Mouse (Mus musculus) spleen, adult 2 months (tissue): ENCODE measurements around the gene Phospho2. TPM values are rescaled to one million over a fixed set of nuclear protein-coding genes. Genes with fewer than 3 reads are reported as not detected.

ENCODE experiments used
- DNase-seq, 2 experiments: peaks; one replicate each; pipeline versions ENCODE4 v3.0.0 to v3.0.0-alpha.2; 2012 to 2021; ENCODE audit warnings: low spot score in 2 of 2, low read depth in 1 of 2
- H3K27ac ChIP-seq: fragments of 200-500 bp; 2 replicates; pipeline ENCODE4 v1.5.1; 2012; ENCODE audit warnings: low read length, inconsistent platforms; ENCODE audit not compliant: insufficient read depth
- H3K27me3 ChIP-seq: fragments of 200-500 bp; 2 replicates; pipeline ENCODE4 v1.6.1; 2012; ENCODE audit warnings: mild to moderate bottlenecking, moderate library complexity, low read length, inconsistent platforms; ENCODE audit not compliant: control insufficient read depth, insufficient read depth
- H3K36me3 ChIP-seq: fragments of 200-500 bp; 2 replicates; pipeline ENCODE4 v1.6.1; 2012; ENCODE audit warnings: mild to moderate bottlenecking, low read length, inconsistent platforms; ENCODE audit not compliant: control insufficient read depth, insufficient read depth
- H3K4me1 ChIP-seq: fragments of 200-500 bp; 2 replicates; pipeline ENCODE4 v1.6.1; 2011; ENCODE audit warnings: inconsistent platforms; ENCODE audit not compliant: control insufficient read depth, insufficient read depth, insufficient read length
- H3K4me3 ChIP-seq: fragments of 200-500 bp; 2 replicates; pipeline ENCODE4 v1.5.1; 2011; ENCODE audit warnings: mild to moderate bottlenecking, inconsistent platforms; ENCODE audit not compliant: insufficient read depth, insufficient read length; ENCODE audit errors: extremely low read depth
- CTCF ChIP-seq: fragments of 200-500 bp; IDR thresholded peaks from 2 replicates; pipeline ENCODE4 v1.5.1; 2011; ENCODE audit warnings: mild to moderate bottlenecking, inconsistent platforms; ENCODE audit not compliant: insufficient read depth, insufficient read length, insufficient replicate concordance; ENCODE audit errors: extremely low read depth
- POLR2A ChIP-seq: fragments of 200-500 bp; IDR thresholded peaks from 2 replicates; pipeline ENCODE4 v1.6.1; 2011; ENCODE audit warnings: low read depth, low read length, inconsistent platforms
- WGBS: fragments of 180-500 bp; shearing (Covaris S2); methylation state at CpG from one replicate; pipeline ENCODE4 v1.1.7; 2018; 5-methylcytosine and 5-hydroxymethylcytosine counted together
- polyA plus RNA-seq: library from polyadenylated mRNA; depleted of rRNA; stranded (reverse); fragments of >200 nt; gene quantifications from 2 replicates; pipeline ENCODE4 v1.2.3, GENCODE M21; 2012; rRNA removed

The Phospho2 gene
- 34.2 and 74.5 TPM in 2 replicates for polyA plus RNA-seq

DNA sequence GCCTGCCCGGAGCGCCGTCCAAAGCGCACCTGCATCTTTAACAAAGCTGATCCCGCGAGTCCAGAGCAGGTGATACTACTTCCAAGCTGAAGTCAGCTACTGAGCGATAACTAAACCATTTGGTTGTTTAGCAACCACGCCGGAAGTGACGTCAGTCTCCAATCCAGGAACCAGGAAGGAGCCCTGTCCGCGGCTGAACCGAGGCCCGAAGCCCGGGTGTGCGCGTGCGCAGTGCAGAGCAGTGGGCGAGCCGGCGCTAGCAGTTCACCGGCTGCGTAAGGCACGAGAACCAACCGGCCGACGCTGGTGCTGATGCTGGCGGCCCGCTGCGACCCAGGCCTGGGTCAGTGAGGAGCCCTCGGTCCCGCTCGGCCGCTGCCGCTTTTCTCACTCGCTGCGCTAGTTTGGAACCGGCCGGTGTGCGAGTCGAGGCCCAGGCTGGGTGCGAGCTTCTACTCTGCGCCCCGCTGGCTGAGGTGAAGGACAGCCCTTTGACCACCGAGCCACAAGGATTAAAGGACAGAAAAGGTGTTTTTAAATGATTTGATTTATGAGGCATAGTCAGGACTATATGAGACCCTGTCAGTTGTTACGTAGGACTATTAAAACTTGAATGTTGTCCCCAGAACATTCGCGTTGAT is at the start of gene Phospho2, which contains the start of gene Ccdc173:
TSS of gene Phospho2 (plus strand) at position 195 of the 641 bp plus-strand sequence.
TSS of gene Ccdc173 (minus strand) at position 147 of the 641 bp plus-strand sequence.
- no peak for TF ChIP-seq CTCF
- peak; percentile 75 for TF ChIP-seq POLR2A
- H3K27ac ChIP-seq = peak within 1 kb of the TSS; percentile 78
- peak; percentile 97 to 98 for DNase-seq
- peaks cover 2% of the 10 kb centered on the region; the same call in 1 of the 2 replicates for H3K4me1 ChIP-seq
- H3K27me3 ChIP-seq = no peaks in the 10 kb centered on the region
- peaks cover 5% of the 10 kb centered on the region for H3K36me3 ChIP-seq
- H3K4me3 ChIP-seq = peak within 1 kb of the TSS; percentile 80
- 1% methylated on average over 48 of the region's 48 CpGs for WGBS

DNA sequence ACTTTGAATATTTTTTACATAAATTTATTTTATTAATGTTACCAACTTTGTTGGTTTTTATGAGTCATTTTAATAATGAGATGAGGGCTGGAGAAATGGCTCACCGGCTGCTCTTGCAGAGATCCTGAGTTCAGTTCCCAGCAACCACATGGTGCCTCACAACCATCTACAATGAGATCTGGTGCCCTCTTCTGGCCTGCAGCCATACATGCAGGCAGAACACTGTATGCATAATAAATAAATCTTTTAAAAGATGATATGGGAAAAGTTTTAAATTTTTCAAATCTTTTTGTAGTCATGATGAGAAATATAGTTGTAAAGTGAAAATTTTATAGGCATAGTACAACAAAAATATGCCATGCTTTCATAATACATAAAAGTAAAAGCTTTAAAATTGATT is 44.3 kb upstream of the Phospho2 start:
- WGBS = 92% methylated on average over 1 of the region's 1 CpGs
- Histone ChIP-seq H3K36me3 (peaks cover 26% of the 10 kb centered on the region), H3K27ac (no peak overlapping the region), H3K4me3 (no peak overlapping the region), H3K27me3 (no peaks in the 10 kb centered on the region), H3K4me1 (no peaks in the 10 kb centered on the region)
- TF ChIP-seq CTCF (no peak), POLR2A (no peak)
- no peak for DNase-seq

DNA sequence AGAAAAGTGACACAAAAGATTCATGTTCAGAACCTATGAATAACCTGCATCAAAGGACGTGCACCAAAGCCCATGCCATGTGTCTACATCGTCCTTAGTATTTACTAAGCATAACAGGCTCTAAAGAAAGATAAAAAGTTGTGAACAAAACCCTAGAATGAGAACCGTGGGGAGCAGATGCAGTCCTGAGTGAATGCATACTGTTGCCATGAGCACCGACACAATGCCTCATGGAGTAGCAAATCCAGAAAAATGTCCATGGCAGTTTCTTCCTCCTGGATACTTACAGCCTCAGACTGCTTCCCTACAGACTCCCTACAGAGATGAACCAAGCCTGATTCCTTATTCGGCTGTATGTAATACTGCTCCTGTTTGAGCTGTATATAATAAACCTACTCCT is 28.4 kb upstream of the Phospho2 start:
- WGBS = 86% methylated on average over 5 of the region's 5 CpGs
- no peak for DNase-seq
- no peak overlapping the region for H3K4me3 ChIP-seq
- no peaks in the 10 kb centered on the region for H3K27me3 ChIP-seq
- no peaks in the 10 kb centered on the region for H3K36me3 ChIP-seq
- TF ChIP-seq CTCF = no peak
- no peak for TF ChIP-seq POLR2A
- H3K4me1 ChIP-seq = no peaks in the 10 kb centered on the region
- H3K27ac ChIP-seq = no peak overlapping the region

DNA sequence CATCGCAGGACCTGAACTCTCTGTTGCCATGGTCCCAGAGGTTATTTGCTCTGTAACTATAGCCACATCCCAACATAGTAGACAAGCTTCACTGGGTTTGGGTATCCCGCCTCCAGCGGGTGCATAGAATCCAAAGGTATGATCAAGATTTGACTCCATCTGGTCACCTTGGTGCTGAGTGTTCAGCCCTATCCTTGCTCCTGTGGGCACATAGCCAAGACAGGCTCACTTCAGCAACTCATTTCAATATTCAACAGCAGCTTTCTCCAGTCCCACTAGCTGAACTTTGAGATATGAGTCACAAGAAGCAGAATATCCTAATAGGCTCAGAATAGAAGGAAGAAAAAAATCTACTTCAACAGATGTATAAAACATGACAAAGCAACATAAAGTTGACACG is 26.1 kb upstream of the Phospho2 start:
- Histone ChIP-seq H3K4me1 (no peaks in the 10 kb centered on the region), H3K4me3 (no peak overlapping the region), H3K36me3 (no peaks in the 10 kb centered on the region), H3K27ac (no peak overlapping the region), H3K27me3 (no peaks in the 10 kb centered on the region)
- no peak for DNase-seq
- TF ChIP-seq CTCF (no peak), POLR2A (no peak)
- WGBS = 91% methylated on average over 4 of the region's 4 CpGs

DNA sequence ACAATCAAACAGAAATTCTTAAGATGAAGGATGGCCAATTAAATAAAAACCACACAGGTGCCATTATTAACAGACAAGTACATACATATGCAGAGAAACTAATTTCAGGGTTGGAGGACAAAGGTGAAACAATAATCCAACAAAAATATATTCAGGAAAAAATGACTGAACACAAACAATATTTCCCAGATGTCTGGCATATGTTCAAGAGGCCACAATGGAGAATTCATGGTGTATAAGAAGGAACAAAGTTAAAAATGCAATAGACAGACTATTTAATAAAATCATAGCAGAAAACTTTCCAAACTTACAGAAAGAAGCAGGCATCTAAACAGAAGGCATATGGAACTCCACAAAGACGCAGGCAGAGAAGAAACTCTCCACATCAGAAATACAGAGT is 24.7 kb upstream of the Phospho2 start:
- WGBS = 79% methylated on average over 1 of the region's 1 CpGs
- no peak for DNase-seq

DNA sequence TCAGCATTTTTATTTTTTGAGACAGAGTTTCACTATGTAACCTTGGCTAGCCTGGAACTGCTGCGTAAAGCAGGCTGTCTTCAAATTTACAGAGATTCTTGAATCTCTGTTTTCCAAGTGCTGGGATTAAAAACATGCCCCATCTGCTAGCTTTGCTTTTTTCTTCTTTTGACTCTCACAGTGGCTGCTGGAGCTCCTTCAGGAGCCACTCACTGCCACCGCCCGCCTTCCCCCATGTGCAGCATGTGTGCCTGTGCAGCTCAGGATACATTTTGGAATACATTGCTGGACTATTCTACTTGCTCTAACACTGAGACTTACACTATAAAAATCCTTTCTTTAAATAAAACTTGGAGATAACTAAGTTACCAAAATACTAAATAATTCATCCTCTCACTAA is 16.1 kb upstream of the Phospho2 start:
- TF ChIP-seq POLR2A = no peak
- TF ChIP-seq CTCF = no peak
- no peak overlapping the region for H3K27ac ChIP-seq

More for the DNA sequence above, 24.7 kb upstream of the Phospho2 start:
- Histone ChIP-seq H3K4me3 (no peak overlapping the region), H3K4me1 (no peaks in the 10 kb centered on the region), H3K27ac (no peak overlapping the region), H3K36me3 (no peaks in the 10 kb centered on the region), H3K27me3 (no peaks in the 10 kb centered on the region)
- TF ChIP-seq CTCF = no peak

More for the DNA sequence above, 16.1 kb upstream of the Phospho2 start:
- WGBS = 96% methylated on average over 3 of the region's 3 CpGs
- no peak for DNase-seq
- Histone ChIP-seq H3K4me1 (peaks cover 3% of the 10 kb centered on the region; the same call in 1 of the 2 replicates), H3K4me3 (no peak overlapping the region), H3K36me3 (no peaks in the 10 kb centered on the region), H3K27me3 (no peaks in the 10 kb centered on the region)
